Mouse (Mus musculus): ENCODE measurements around the gene Rarres2. TPM values are rescaled to one million over a fixed set of nuclear protein-coding genes. Genes with fewer than 3 reads are reported as not detected.

The Rarres2 gene
- polyA plus RNA-seq, 1 experiment from 2014 or later: 45.3 TPM

- Histone ChIP-seq H3K4me1 (ENCODE audit: control insufficient read depth in 2 of 2, insufficient read depth in 2 of 2, low read length in 2 of 2) (peaks cover 0 to under 1% of the 10 kb centered on the region in 2 experiments; a peak in 1 of 4 replicates), H3K4me3 (ENCODE audit: control insufficient read depth in 1 of 2, insufficient read depth in 1 of 2, low read depth in 1 of 2, low read length in 2 of 2) (no peak overlapping the region), H3K36me3 (ENCODE audit: control insufficient read depth, insufficient read depth, low read length) (no peaks in the 10 kb centered on the region), H3K9ac (ENCODE audit: low read length) (no peak overlapping the region), H3K27ac (replicated peaks in 1 of 2; ENCODE audit: control insufficient read depth in 1 of 2, insufficient read depth in 1 of 2, low read depth in 2 of 2, low read length in 2 of 2) (no peak overlapping the region), H3K27me3 (ENCODE audit: control insufficient read depth, insufficient read depth, low read length) (no peaks in the 10 kb centered on the region), H3K4me2 (ENCODE audit: low read length) (no peak overlapping the region), H3K9me3 (ENCODE audit: control insufficient read depth, low read length) (no peaks in the 10 kb centered on the region)
- WGBS: 57% methylated on average over 4 of the region's 4 CpGs
- ATAC-seq (ENCODE audit: insufficient number of reproducible peaks, insufficient read depth, low FRiP score, low read depth): no peak
These were observed 25.7 kb downstream of the Rarres2 start for GRCm38 (mm10) chr6:48546858-48547257.

GRCm38 (mm10) chr6:48546271-48546670, 26.3 kb downstream of the Rarres2 start:
- H3K36me3 ChIP-seq (ENCODE audit: control insufficient read depth, insufficient read depth, low read length): no peaks in the 10 kb centered on the region
- H3K9ac ChIP-seq (ENCODE audit: low read length): no peak overlapping the region
- no peak overlapping the region for H3K4me2 ChIP-seq (ENCODE audit: low read length)
- H3K9me3 ChIP-seq (ENCODE audit: control insufficient read depth, low read length): no peaks in the 10 kb centered on the region
- no peak overlapping the region for H3K4me3 ChIP-seq (ENCODE audit: control insufficient read depth in 1 of 2, insufficient read depth in 1 of 2, low read depth in 1 of 2, low read length in 2 of 2)
- H3K27ac ChIP-seq (replicated peaks in 1 of 2; ENCODE audit: control insufficient read depth in 1 of 2, insufficient read depth in 1 of 2, low read depth in 2 of 2, low read length in 2 of 2): no peak overlapping the region
- peaks cover 0 to 2% of the 10 kb centered on the region in 2 experiments; a peak in 1 of 4 replicates for H3K4me1 ChIP-seq (ENCODE audit: control insufficient read depth in 2 of 2, insufficient read depth in 2 of 2, low read length in 2 of 2)
- no peak for ATAC-seq (ENCODE audit: insufficient number of reproducible peaks, insufficient read depth, low FRiP score, low read depth)
- WGBS: 21% methylated on average over 1 of the region's 1 CpGs
- H3K27me3 ChIP-seq (ENCODE audit: control insufficient read depth, insufficient read depth, low read length): no peaks in the 10 kb centered on the region

- ATAC-seq (ENCODE audit: insufficient number of reproducible peaks, insufficient read depth, low FRiP score, low read depth): no peak
- Histone ChIP-seq H3K36me3 (ENCODE audit: control insufficient read depth, insufficient read depth, low read length) (no peaks in the 10 kb centered on the region), H3K27me3 (ENCODE audit: control insufficient read depth, insufficient read depth, low read length) (no peaks in the 10 kb centered on the region), H3K9ac (ENCODE audit: low read length) (no peak overlapping the region), H3K4me3 (ENCODE audit: control insufficient read depth in 1 of 2, insufficient read depth in 1 of 2, low read depth in 1 of 2, low read length in 2 of 2) (no peak overlapping the region), H3K4me1 (ENCODE audit: control insufficient read depth in 2 of 2, insufficient read depth in 2 of 2, low read length in 2 of 2) (peaks cover 0 to 2% of the 10 kb centered on the region in 2 experiments; a peak in 1 of 4 replicates), H3K4me2 (ENCODE audit: low read length) (no peak overlapping the region), H3K9me3 (ENCODE audit: control insufficient read depth, low read length) (no peaks in the 10 kb centered on the region), H3K27ac (replicated peaks in 1 of 2; ENCODE audit: control insufficient read depth in 1 of 2, insufficient read depth in 1 of 2, low read depth in 2 of 2, low read length in 2 of 2) (no peak overlapping the region)
- 60% methylated on average over 5 of the region's 5 CpGs for WGBS
These were observed 27.3 kb downstream of the Rarres2 start for GRCm38 (mm10) chr6:48545251-48545650.

GRCm38 (mm10) chr6:48542631-48543030, 30.0 kb downstream of the Rarres2 start:
- WGBS: 80% methylated on average over 3 of the region's 3 CpGs
- peaks cover 2 to 3% of the 10 kb centered on the region in 2 experiments; a peak in 1 of 4 replicates for H3K4me1 ChIP-seq (ENCODE audit: control insufficient read depth in 2 of 2, insufficient read depth in 2 of 2, low read length in 2 of 2)
- no peak overlapping the region for H3K4me3 ChIP-seq (ENCODE audit: control insufficient read depth in 1 of 2, insufficient read depth in 1 of 2, low read depth in 1 of 2, low read length in 2 of 2)
- no peaks in the 10 kb centered on the region for H3K36me3 ChIP-seq (ENCODE audit: control insufficient read depth, insufficient read depth, low read length)
- no peak overlapping the region for H3K27ac ChIP-seq (replicated peaks in 1 of 2; ENCODE audit: control insufficient read depth in 1 of 2, insufficient read depth in 1 of 2, low read depth in 2 of 2, low read length in 2 of 2)
- H3K4me2 ChIP-seq (ENCODE audit: low read length): no peak overlapping the region
- no peak overlapping the region for H3K9ac ChIP-seq (ENCODE audit: low read length)
- ATAC-seq (ENCODE audit: insufficient number of reproducible peaks, insufficient read depth, low FRiP score, low read depth): no peak
- H3K27me3 ChIP-seq (ENCODE audit: control insufficient read depth, insufficient read depth, low read length): no peaks in the 10 kb centered on the region
- no peaks in the 10 kb centered on the region for H3K9me3 ChIP-seq (ENCODE audit: control insufficient read depth, low read length)

GRCm38 (mm10) chr6:48541560-48542450, 30.8 kb downstream of the Rarres2 start:
- no peak overlapping the region for H3K4me2 ChIP-seq (ENCODE audit: low read length)
- ATAC-seq (ENCODE audit: insufficient number of reproducible peaks, insufficient read depth, low FRiP score, low read depth): no peak
- no peak overlapping the region for H3K9ac ChIP-seq (ENCODE audit: low read length)
- H3K4me3 ChIP-seq (ENCODE audit: control insufficient read depth in 1 of 2, insufficient read depth in 1 of 2, low read depth in 1 of 2, low read length in 2 of 2): no peak overlapping the region
- H3K27ac ChIP-seq (replicated peaks in 1 of 2; ENCODE audit: control insufficient read depth in 1 of 2, insufficient read depth in 1 of 2, low read depth in 2 of 2, low read length in 2 of 2): no peak overlapping the region
- H3K36me3 ChIP-seq (ENCODE audit: control insufficient read depth, insufficient read depth, low read length): no peaks in the 10 kb centered on the region
- H3K27me3 ChIP-seq (ENCODE audit: control insufficient read depth, insufficient read depth, low read length): no peaks in the 10 kb centered on the region
- 43% methylated on average over 7 of the region's 7 CpGs for WGBS
- H3K9me3 ChIP-seq (ENCODE audit: control insufficient read depth, low read length): no peaks in the 10 kb centered on the region
- peaks cover 7 to 9% of the 10 kb centered on the region in 2 experiments; a peak in 3 of 4 replicates for H3K4me1 ChIP-seq (ENCODE audit: control insufficient read depth in 2 of 2, insufficient read depth in 2 of 2, low read length in 2 of 2)

- 38% methylated on average over 3 of the region's 3 CpGs for WGBS
- H3K27ac ChIP-seq (replicated peaks in 1 of 2; ENCODE audit: control insufficient read depth in 1 of 2, insufficient read depth in 1 of 2, low read depth in 2 of 2, low read length in 2 of 2): no peak overlapping the region
- H3K27me3 ChIP-seq (ENCODE audit: control insufficient read depth, insufficient read depth, low read length): no peaks in the 10 kb centered on the region
- no peak overlapping the region for H3K4me3 ChIP-seq (ENCODE audit: control insufficient read depth in 1 of 2, insufficient read depth in 1 of 2, low read depth in 1 of 2, low read length in 2 of 2)
- no peaks in the 10 kb centered on the region for H3K36me3 ChIP-seq (ENCODE audit: control insufficient read depth, insufficient read depth, low read length)
- peaks cover 8 to 9% of the 10 kb centered on the region in 2 experiments; a peak in 3 of 4 replicates for H3K4me1 ChIP-seq (ENCODE audit: control insufficient read depth in 2 of 2, insufficient read depth in 2 of 2, low read length in 2 of 2)
- no peak for ATAC-seq (ENCODE audit: insufficient number of reproducible peaks, insufficient read depth, low FRiP score, low read depth)
- no peak overlapping the region for H3K9ac ChIP-seq (ENCODE audit: low read length)
- H3K4me2 ChIP-seq (ENCODE audit: low read length): no peak overlapping the region
- no peaks in the 10 kb centered on the region for H3K9me3 ChIP-seq (ENCODE audit: control insufficient read depth, low read length)
These were observed 31.9 kb downstream of the Rarres2 start for GRCm38 (mm10) chr6:48540721-48541120.

- ATAC-seq (ENCODE audit: insufficient number of reproducible peaks, insufficient read depth, low FRiP score, low read depth): no peak
- Histone ChIP-seq H3K4me1 (ENCODE audit: control insufficient read depth in 2 of 2, insufficient read depth in 2 of 2, low read length in 2 of 2) (peaks cover 8 to 9% of the 10 kb centered on the region in 2 experiments; a peak in 3 of 4 replicates), H3K4me2 (ENCODE audit: low read length) (no peak overlapping the region), H3K27ac (replicated peaks in 1 of 2; ENCODE audit: control insufficient read depth in 1 of 2, insufficient read depth in 1 of 2, low read depth in 2 of 2, low read length in 2 of 2) (no peak overlapping the region), H3K9me3 (ENCODE audit: control insufficient read depth, low read length) (no peaks in the 10 kb centered on the region), H3K36me3 (ENCODE audit: control insufficient read depth, insufficient read depth, low read length) (no peaks in the 10 kb centered on the region), H3K27me3 (ENCODE audit: control insufficient read depth, insufficient read depth, low read length) (no peaks in the 10 kb centered on the region), H3K4me3 (ENCODE audit: control insufficient read depth in 1 of 2, insufficient read depth in 1 of 2, low read depth in 1 of 2, low read length in 2 of 2) (no peak overlapping the region), H3K9ac (ENCODE audit: low read length) (no peak overlapping the region)
- WGBS: 76% methylated on average over 5 of the region's 5 CpGs
These were observed 32.7 kb downstream of the Rarres2 start for GRCm38 (mm10) chr6:48539860-48540259.

All from heart, embryonic 14.5 days (tissue).